Mouse (Mus musculus): Measurements from ENCODE around the gene Brms1l.

The Brms1l gene

GRCm38 (mm10) chr12:55860631-55861030 lies 24.5 kb downstream of the Brms1l start:
- DNase-seq = no peak

DNA sequence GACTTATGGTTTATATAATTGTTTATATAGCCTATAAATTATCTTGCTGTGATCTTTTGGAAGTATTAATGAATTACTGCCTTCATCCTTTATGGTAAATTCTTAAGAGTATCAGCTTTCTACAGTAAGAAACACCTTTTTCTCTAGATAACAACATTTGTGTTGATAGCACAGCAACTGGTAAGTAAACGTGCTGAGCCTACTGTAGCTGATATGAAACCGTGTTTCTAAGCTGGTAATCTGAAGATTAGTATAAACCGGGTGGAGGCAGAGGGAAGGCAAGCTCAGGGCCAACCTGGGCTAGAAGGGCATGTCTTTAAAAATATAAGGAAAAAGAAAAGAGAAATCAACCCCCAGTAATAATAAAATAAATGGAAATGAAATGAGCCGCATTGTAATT lies 31.6 kb downstream of the Brms1l start:
- DNase-seq = no peak

GRCm38 (mm10) chr12:55869622-55870322 lies 33.6 kb downstream of the Brms1l start:
- DNase-seq = no peak

- DNase-seq = no peak
Observed at GRCm38 (mm10) chr12:55885449-55885848, 49.3 kb downstream of the Brms1l start.

- DNase-seq = peak; percentile 11
Observed at GRCm38 (mm10) chr12:55888570-55888969, 52.4 kb downstream of the Brms1l start.

DNA sequence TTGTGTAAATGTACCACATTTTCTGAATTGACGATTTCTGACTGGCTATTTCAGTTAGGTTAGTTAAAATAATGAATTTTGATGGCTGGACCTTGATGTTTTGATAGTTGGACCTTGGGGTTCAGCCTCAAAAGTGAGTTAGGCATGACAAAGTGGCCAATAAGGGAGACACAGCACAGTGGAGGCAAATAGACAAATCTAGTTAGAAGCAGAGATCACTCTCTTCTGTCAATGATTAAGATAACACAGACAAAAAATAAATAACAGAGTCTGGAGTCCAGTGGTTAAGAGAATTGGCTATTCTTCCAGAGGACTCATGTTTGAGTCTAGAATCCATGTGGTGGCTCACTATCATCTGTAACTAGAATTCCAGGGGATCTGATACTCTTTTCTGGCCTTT lies 68.7 kb downstream of the Brms1l start:
- DNase-seq = no peak

DNA sequence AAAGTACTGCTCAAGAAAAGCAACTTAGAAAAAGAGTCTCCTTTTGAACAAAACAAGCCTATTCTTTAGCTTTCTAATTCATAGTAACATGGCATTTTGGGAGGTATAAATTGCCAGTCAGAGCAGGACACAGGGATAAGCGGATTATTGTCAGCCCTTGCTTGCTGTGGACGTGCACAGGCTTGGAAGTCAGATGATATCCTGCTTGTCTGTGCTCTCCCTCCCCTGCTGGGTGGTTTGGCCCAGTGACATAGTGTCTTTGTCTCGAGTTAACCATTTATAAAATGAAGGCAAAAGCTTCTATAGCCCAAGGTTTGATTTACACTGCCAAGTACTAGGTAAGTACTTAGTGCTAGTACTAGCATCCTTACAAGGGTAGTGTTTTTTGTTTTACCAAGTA lies 76.0 kb downstream of the Brms1l start:
- DNase-seq = no peak

GRCm38 (mm10) chr12:55913201-55913600 lies 77.1 kb downstream of the Brms1l start:
- DNase-seq = no peak

DNA sequence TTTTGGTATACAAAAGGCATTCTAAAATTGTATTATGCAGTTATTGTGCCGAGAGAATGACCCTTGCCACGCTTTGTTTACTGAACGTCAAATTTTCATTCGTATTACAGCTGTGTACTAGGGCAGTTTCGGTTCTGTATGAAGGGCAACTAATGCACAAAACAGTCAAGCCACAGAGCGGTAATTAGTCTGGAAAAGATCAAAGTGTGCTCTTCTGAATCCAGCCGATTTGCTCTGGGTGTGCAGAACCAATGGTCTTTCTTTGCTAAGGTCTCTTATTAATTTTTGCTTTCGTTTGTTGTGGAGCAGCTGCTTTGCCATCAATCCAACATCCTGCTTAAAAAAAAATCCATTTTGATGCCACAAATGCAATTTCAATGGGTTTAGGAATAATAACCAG lies 80.1 kb downstream of the Brms1l start:
- DNase-seq = no peak

- no peak for DNase-seq
Observed at GRCm38 (mm10) chr12:55917020-55917419, 80.9 kb downstream of the Brms1l start.

Measured in kidney, postnatal 10 days (tissue).